Mouse (Mus musculus) mesoderm, embryonic 11.5 days (tissue): ENCODE measurements around the gene Aip.

Source experiments
- DNase-seq: peaks from one replicate; pipeline ENCODE4 v3.0.0-alpha.2; 2012; ENCODE audit warnings: low read depth, low spot score

Gene Aip

GRCm38 (mm10) chr19:4125741-4126696 lies at the start of gene Aip:
TSS of gene Aip (minus strand) at chr19:4125858.
- DNase-seq: peak; percentile 98

GRCm38 (mm10) chr19:4172925-4173324 lies 47.3 kb upstream of the Aip start:
- DNase-seq: no peak

- DNase-seq: no peak
Measured at GRCm38 (mm10) chr19:4171393-4172290, 46.0 kb upstream of the Aip start.

GRCm38 (mm10) chr19:4170723-4171392 lies 45.2 kb upstream of the Aip start:
- DNase-seq: no peak

- no peak for DNase-seq
Measured at GRCm38 (mm10) chr19:4169810-4170209, 44.2 kb upstream of the Aip start.

GRCm38 (mm10) chr19:4169378-4169784 lies 43.7 kb upstream of the Aip start:
- DNase-seq: peak; percentile 99

GRCm38 (mm10) chr19:4166678-4167476 lies 41.2 kb upstream of the Aip start:
- no peak for DNase-seq

- DNase-seq: no peak
Measured at GRCm38 (mm10) chr19:4164721-4165120, 39.1 kb upstream of the Aip start.

GRCm38 (mm10) chr19:4164100-4164499 lies 38.4 kb upstream of the Aip start:
- no peak for DNase-seq

GRCm38 (mm10) chr19:4163543-4163887 lies 37.9 kb upstream of the Aip start:
- DNase-seq: no peak

GRCm38 (mm10) chr19:4162646-4163542 lies 37.2 kb upstream of the Aip start, which contains the start of gene Rps6kb2:
TSS of gene Rps6kb2 (minus strand) at chr19:4163354.
- peak; percentile 97 for DNase-seq

- DNase-seq: no peak
Measured at GRCm38 (mm10) chr19:4159049-4159448, 33.4 kb upstream of the Aip start.

- no peak for DNase-seq
Measured at GRCm38 (mm10) chr19:4156771-4157170, 31.1 kb upstream of the Aip start.

GRCm38 (mm10) chr19:4156073-4156579 lies 30.5 kb upstream of the Aip start:
- DNase-seq: no peak

- no peak for DNase-seq
Measured at GRCm38 (mm10) chr19:4155223-4156072, 29.8 kb upstream of the Aip start.

GRCm38 (mm10) chr19:4154437-4155222 lies 29.0 kb upstream of the Aip start:
- no peak for DNase-seq

GRCm38 (mm10) chr19:4153232-4153654 lies 27.6 kb upstream of the Aip start, which contains the start of gene Ptprcap:
TSS of gene Ptprcap (plus strand) at chr19:4153604.
- DNase-seq: no peak
